Mouse (Mus musculus) right cerebral cortex, adult 2 months (tissue): Measurements from ENCODE around the gene Relch.

Source experiments
- DNase-seq, 2 experiments: peaks; one replicate each; pipeline ENCODE4 v3.0.0; 2021 to 2022; ENCODE audit warnings: low spot score in 2 of 2

Relch gene

DNA sequence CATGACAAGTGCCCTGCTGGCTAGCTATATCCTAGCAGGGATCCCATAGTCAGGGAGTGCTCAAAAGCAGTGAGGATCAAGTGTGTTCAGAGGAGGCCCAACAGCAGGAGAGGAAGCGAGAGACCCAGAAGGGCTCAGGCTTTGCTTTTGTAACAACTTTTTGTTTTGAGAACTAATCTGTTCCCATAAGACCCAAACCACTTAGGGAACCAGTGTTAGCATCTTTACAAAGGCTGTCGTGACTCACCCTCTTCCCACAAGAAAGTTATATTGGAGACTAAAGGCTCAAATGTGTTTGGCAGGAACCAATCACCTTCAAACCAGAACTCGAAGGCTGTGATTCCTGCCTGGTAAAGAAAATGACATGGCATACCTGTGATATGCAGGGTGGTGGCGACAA, 132.0 kb downstream of the Relch start:
- no peak for DNase-seq

DNA sequence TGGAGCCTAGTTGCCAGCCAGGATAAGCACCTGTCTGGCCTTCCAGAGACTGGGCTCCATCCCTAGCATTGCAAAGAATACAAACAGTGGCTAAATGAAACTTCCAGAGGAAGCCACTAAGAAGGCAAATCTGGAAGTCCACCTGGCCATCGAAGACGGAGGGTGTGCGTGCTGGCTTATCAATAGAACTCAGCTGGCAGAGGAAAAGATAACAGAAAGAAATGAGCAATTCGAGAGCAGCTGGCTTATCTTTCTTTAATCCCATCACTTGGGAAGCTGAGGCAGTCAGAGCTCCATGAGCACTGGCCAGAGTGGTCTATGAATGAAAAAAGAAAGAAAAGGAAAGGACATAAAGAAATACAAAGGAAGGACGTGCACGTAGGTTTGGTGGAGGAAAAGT, 136.9 kb downstream of the Relch start:
- no peak for DNase-seq

DNA sequence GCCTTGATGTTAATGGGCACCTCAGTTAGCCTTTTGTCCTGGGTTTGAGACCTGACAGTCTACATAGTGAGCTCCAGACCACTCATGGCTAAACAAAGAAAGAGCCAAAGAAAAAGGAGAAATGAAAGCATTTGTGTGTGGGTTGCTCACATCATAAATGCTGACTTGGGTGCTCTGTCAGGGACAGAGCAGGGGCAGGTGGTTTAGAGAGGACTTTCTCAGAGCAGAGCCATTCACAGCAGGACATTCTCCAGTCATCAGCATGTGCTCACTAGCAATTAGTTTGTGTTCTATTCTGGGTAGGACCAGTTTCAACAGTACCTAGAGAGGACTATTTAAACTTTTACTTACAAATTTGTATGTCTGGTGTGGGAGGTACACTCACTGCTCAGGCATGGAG, 137.6 kb downstream of the Relch start:
- no peak for DNase-seq

DNA sequence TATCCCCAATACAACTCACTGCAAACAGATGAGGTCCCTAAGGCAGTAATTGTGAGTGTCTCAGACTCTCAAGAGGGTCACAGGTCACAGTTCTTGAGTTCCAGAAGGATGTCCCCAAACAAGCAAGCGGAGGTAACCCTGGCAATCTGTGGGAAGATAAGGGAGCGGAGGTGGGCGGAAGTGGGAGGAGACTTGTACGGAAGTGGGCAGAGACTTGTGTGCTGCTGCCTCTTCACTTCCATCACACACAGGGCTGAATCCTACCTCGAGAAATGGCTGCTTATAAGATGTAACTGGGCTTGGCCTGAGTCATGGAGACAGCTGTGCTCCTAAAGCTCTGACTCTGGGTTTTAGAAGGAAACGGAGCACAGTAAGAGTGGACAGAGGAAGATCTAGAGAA, 139.3 kb downstream of the Relch start:
- DNase-seq, result no peak

DNA sequence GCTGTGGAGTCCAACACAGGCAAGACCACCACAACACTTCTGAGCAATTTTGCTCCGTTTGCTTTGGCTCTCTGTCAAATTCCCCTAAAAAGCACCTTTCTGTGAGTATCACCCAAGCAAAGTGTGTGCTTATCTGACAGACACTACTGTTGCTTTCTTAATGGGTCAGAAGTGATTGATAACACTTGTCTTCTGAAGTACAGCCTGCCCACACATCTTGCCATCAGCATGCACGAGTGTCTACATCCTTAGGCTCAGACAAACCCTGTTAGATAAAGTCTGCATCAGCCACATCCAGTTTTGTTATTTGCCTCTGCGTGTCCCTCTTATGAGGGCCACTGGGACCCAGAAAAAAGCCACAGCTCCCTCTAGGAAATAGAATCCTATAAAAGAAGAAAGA, 140.6 kb downstream of the Relch start:
- no peak for DNase-seq
